Mouse (Mus musculus): ENCODE measurements around the gene Neurog3.

Neurog3 gene

DNA sequence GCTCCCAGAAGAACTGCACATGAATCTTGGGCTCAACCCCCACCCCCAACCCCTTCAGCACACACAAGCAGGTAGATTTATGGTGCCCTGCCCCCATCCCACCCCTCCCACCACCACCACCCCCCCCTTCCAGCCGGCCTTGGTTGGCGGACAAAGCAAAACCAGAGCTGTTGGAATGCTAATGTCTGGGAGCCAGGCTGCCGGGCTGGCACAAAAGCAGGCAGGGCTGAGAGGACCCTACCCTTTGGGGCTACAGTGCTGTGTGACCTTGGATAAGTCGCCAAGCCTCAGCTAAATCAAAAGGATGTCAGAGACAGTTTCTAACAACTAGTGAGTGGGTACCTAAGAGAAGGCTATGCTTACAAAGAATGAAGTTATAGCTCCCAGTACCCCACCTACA, 4.3 kb downstream of the Neurog3 start:
- no peak for DNase-seq (ENCODE audit: low read depth, low spot score)

DNA sequence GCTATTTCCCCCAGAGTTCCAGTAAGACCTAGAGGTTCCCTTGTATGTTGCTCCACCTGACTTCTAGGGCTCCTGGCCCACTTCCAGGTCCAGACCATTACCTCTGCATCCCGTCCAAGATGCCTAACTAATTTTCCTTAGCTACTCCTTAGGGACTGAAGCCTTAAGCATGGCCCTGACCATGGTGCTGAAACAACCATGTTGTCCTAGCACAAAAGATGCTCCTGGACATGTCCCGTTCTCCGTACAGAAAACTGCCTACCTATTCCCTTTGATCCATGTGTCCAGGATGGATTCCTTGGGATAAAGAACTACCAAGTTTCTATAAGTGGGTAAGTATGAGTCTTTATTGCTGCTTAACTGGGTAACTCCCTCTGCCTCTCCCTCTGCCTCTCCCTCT, 5.2 kb downstream of the Neurog3 start:
- DNase-seq (ENCODE audit: low read depth, low spot score) = peak; percentile 53

DNA sequence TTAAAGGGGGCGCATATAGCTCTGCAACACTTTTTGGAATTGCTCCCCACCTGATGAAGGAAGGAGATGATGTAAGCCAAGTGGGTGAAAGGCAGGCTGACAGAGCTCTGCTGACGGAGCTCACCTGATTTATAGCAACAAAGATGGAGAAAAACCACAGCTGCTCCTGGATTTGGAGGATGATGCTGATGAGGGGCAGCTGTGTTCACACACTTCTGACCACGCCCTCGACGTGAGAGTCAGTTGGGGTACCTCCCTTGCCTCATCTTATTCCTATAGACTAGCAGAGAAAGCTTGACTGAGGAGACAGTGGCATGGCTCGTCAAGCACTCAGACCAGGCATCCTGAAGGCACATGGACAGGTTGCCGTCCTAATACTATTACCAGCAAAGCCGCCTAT, 10.9 kb downstream of the Neurog3 start, which contains the start of gene Fam241b:
TSS of gene Fam241b (minus strand) at position 101 of the 400 bp plus-strand sequence.
- no peak for DNase-seq (ENCODE audit: low read depth, low spot score)

DNA sequence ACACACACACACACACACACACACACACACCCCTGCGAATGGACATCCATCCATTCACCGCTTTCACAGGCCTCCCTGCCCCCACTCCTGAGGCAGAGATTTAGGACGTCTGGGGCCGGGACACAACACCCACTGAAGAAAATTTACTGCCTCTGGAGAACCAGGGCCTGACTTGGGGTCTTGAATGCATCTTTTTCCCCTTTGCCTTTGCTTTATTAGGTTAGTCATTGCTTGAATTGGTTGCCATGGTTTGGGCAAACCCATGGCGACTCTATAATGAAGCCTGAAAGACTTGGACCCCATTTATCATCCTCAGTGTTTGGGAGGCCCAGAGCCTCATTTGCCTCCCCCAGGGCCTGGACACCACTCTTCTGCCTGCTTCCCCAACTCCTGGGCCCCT, 13.1 kb downstream of the Neurog3 start:
- DNase-seq (ENCODE audit: low read depth, low spot score) = peak; percentile 29

DNA sequence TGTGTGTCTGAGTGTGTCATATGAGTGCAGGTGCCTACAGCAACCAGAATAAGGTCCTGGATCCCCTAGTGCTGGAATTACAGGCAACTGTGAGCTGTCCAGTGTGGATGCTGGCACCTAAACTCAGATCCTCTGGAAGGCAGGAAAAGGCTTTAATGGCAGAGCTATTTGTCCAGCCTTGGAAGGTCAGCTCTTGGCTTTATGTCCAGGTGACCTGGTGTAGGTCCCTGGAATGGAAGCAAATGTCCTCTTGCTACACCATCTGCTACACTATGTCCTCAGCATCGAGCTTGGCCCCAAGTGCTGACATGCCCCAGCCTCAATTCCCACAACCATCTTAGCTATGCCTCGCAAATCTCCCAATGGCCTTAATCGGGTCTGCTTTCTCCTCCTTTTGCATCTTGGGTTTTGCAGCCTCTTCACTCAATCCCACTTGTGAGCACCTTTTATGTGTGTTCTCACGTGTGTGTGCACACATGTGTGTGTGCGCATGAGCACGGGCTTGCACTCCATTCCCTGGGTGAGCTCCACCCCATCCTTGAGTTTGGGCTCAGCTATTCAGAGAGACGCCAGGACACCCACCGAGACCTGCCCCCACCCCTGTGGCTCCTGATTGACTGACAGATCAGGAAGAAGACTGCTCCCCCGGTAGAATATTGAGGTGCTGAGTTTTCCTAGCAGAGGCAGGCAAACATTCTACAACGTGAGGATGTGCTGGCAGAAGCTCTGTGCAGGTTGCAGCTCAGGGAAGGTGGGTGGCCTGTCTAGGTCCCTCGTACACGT, 14.8 kb downstream of the Neurog3 start:
- DNase-seq (ENCODE audit: low read depth, low spot score) = no peak

DNA sequence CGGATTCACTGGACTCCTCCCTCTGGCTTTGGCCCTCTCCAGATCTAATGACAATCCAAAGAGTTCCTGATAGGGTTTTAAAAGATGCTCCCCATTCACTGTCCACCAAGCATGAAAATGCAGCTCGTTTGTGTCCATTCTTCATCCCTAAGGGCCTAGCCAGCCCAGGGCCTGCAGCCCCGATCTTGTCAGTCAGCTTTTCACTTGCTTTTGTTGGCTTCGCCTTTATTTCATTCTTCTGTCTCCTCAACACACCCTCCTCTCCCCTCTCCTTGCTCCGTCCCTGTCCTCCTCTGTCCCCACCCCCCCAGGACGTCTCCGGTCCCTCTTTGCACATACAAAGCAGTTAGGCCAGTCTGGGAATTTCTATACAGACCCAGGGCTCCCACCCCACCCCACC, 17.0 kb downstream of the Neurog3 start:
- no peak for DNase-seq (ENCODE audit: low read depth, low spot score)

DNA sequence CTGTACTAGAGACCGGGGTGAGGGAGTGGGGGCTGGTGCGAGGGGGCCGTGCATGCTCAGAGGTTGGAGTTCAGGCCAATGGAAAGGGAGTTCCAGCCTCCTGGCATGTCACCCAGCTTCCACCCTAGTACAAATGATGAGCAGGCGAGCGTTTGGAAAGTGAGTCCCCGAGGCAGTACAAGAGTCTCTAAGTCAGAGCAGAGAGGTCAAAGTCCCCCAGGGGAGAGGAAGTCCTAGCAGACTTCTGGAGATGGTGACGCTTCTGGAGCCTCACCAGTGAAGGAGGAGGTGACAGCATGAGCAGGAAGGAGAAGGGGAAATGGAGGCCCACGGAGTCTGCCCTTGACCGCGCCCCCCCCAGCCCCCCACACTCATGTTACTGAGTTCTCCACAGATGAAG, 29.5 kb downstream of the Neurog3 start:
- DNase-seq (ENCODE audit: low read depth, low spot score) = no peak

DNA sequence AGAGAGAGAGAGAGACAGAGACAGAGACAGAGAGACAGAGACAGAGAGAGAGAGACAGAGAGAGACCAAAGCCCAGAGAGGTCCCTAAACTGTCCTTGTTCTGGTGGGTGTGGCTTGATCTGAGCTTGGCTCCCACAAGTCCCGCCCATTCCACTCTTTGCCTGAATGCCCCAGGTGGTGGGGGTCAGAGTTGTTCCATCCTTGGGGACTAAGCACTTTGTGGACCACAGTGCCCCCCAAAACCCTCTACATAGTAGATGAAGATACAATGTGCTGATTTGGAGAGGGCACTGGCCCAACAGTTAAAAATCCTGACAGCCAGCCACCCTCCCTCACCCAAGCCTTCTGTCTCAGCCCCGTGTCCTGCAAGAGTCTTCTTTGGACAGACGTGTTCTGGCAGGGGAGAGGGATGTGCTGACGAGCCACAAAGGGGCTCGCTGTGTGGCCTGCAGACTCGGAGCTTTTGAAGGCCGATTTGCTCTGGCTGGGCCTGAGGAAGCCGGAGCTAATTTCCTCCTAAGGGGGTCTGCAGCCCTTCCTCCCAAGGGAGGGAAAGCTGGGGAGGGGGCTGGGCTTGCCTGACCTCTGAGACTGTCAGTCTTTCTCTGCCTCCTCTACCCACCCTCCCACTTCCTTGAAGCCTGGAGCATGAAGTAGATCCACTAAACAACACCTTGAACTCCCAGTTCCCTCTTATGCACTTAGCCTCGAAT, 40.1 kb downstream of the Neurog3 start:
- no peak for DNase-seq (ENCODE audit: low read depth, low spot score)

DNA sequence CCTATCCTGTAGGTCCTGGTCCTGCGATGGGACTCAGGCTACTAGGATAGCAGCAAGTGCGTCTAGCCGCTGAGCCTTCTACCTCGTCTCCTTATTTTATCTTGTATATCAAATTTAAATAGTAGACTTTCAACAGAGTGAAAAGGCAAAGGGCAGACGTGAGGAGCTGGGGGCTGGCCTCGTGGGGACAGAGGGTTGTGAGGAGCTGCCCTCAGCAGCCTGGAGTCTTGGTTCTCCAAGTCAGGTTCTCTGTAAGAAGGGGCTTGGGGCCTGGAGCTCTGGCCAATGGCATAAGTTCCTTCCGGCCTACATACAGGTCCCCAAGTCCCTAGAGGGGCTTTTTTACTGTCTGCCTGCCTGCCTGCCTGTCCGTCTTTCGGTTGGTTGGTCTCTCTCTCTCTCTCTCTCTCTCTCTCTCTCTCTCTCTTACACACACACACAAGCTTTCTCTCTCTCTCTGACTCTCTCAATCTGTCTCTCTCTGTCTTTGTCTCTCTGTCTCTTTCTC, 41.1 kb downstream of the Neurog3 start:
- DNase-seq (ENCODE audit: low read depth, low spot score) = no peak

DNA sequence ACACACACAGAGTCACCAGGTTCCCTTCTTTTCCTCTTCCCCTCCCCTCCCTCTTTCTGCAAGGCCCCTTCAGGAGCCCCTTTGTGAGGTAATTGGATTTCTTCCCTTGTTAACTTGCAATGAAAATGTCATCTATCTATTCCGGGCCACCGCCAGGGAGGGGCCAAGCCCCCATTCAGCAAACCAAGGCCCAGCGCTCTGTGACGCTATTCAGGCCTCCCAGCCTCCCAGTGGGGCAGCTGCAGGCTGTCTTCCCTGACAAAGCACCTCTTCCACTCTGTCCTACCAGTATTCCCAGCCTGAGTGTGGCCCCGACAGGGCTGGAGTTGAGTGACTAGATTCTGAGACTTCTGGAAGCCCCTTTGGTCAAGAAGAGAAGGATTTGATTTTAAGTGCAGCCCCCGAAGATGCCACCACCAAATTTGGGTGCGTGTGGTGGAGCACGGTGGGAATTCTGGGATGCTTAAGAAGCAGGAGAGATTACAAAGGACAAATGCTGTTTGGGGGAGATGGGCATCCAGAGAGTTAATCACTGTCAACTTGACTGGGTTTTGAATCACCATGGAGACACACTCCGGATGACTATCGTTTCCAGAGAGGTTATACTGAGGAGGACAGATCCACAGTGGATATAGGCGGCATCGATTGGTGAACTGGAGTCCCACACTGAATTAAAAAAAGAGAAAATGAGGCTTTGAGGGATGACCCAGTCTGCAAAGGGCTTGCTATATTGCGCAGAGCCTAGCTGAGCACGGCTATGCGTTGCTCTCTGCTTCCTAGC, 41.8 kb downstream of the Neurog3 start:
- peak; percentile 20 for DNase-seq (ENCODE audit: low read depth, low spot score)

DNA sequence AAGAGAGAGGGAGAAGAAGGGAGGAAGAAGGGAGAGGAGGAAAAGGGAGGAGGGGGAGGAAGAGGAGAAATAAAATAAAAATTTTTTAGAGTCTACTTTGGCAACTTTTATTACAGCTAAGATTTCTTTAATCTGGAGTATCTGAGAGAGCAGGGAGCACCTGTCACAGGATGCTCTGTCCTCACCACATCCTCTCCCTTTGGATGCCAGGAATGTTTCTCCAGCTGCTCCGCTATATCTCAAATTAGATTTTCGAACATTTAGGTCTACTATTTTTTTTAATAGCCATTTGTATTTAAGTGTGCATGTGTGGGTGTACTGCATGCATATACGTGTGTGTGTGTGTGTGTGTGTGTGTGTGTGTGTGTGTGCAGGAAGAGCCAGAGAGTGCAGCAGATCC, 47.1 kb downstream of the Neurog3 start:
- DNase-seq (ENCODE audit: low read depth, low spot score) = no peak

DNA sequence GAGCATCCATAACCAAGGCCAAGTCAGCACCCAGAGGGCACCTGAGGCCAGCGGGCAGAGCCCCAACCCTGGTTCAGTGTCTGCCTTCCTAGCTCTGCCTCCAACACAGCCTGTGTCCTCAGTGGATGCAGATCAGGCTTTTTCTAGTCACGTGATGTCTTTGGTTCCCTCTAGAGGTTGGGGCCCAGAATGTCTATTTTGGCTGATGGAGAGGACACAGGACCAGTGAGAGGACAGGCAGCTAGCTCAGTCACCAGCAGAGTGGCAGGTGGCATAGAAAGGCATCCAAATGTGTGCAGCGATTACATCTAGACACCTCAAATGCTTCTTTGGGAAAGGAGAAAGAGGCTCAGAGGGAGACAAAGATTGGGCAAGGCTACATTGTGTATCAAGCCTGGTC, 48.8 kb downstream of the Neurog3 start:
- no peak for DNase-seq (ENCODE audit: low read depth, low spot score)

DNA sequence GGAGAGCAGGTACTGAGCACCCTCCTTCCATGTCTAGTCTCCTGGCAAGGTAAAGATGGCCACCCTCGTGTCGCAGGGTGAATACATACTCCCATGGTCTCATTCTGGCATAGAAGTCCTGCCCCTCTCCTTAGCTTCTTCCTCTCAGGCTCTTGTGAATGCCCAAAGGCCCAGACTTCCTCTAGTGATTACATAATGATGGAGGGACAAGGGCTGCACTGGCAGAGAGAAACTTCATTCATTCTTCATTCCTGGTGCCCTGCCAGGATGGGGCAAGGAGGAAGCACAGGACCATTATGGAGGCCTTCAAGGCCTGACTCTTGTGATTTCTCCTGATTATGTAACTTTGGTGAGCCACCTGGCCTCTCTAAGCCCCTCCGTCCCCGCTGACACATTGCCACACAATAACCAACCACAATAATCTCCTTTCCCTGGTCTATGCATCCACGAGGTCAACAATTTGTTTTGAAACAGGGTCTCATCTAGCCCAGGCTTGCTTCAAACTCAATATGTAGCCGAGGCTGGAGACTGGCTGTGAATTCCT, 49.7 kb downstream of the Neurog3 start:
- no peak for DNase-seq (ENCODE audit: low read depth, low spot score)

DNA sequence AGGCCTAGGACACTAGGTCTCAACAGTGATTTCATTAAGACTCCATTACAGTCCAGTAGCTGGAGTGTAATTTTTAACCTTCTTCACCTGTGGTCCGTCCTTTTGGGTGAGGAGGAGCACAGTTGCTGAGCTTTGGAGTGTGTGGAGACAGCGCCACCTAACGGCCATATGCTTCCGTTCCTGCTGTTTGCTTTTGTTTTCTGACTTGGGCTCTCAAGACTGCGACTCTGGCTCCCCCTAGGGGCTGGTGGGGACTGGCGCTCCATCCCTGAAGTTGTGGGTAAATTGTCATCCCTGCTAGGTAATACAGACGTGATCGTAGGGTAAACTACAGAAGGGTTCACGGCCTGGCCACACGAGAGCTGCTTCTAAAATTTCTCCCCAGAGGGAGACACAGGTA, 50.2 kb downstream of the Neurog3 start:
- peak; percentile 94 for DNase-seq (ENCODE audit: low read depth, low spot score)

Data from embryo, embryonic 11.5 days (tissue).